Mouse (Mus musculus) granulocyte monocyte progenitor cell, adult 5-6 weeks (primary cell): ENCODE measurements around the gene Apex1. TPM values are rescaled to one million over a fixed set of nuclear protein-coding genes. Genes with fewer than 3 reads are reported as not detected.
A peak's percentile ranks its signal among the peaks of the same experiment; 100 is the strongest.
"Not testable (repeated sequence)": the region's sequence is repeated elsewhere in the genome, so short reads cannot be mapped to it uniquely, and the experiment has no call there.

Source experiments
- ATAC-seq: replicated peaks from 2 replicates; pipeline ENCODE4 v1.8.0; 2016; ENCODE audit warnings: mild to moderate bottlenecking, moderate TSS enrichment, inconsistent platforms; ENCODE audit not compliant: poor library complexity, severe bottlenecking
- total RNA-seq, 2 experiments: library from RNA; stranded (forward) in 1 of 2; stranded (reverse) in 1 of 2; fragments of 200-712, 200-1000 nt in 1 of 2; fragments of >200 nt in 1 of 2; fragmentation: Nextera tagmentation in 1 of 2; gene quantifications; 2 replicates each; pipeline ENCODE4 v1.2.3; 2014 to 2017

Apex1 gene
- total RNA-seq, 2 experiments from 2014 or later: 202 to 260 TPM

DNA sequence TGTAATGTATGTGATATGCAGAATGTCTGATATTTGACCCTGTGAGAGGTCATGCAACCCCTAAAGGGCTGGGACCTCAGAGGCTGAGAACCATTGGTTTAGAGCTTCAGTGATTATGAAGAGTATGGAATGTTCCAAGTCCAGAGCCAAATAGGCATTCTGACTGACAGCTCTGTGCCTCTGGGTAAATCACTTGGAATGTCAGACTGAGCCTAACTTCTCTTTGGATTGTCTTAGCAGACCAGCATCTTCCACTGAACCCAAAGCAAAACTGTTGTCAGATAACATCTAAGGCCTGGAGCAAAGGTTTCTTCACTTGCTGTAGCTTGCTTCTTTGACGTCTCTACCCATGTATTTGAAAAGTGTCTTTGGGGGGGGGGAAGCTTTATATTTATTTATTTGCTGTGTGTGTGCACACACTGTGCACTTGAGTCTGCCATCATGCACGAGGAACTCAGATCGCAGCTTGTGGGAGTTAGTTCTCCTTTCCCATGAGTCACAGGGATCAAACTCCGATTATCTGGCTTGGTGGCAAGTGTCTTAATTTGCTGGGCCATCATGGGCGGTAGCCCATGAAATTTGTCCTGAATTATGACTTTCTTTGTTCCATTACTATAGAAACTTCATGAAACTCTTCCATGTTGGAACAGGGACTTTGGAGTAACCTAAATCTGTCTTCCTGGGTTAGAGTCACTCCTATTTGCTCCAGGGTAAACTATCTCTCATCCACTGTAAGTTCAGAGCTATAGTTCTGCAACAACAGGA is 43.6 kb downstream of the Apex1 start:
- 0 out of 2 replicates have a peak, but pooled peaks have one; percentile 37 for ATAC-seq

DNA sequence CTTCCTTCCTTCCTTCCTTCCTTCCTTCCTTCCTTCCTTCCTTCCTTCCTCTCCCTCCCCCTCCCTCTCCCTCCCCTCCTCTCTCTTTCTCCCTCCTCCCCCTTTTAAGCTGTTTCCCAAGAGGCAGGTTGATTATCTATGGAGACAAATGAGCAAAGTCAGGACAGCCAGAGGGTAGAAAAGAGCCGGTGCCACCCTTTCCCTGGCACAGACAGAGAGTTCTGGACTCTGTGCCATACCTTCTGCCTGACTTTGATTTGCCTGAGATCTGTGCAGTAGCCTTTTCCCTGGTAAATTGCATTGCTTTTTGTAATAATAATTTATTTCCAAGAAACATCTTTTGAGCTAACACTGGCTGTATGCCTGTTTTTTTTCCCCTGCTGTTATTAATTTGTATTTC is 44.3 kb downstream of the Apex1 start:
- no peak for ATAC-seq

DNA sequence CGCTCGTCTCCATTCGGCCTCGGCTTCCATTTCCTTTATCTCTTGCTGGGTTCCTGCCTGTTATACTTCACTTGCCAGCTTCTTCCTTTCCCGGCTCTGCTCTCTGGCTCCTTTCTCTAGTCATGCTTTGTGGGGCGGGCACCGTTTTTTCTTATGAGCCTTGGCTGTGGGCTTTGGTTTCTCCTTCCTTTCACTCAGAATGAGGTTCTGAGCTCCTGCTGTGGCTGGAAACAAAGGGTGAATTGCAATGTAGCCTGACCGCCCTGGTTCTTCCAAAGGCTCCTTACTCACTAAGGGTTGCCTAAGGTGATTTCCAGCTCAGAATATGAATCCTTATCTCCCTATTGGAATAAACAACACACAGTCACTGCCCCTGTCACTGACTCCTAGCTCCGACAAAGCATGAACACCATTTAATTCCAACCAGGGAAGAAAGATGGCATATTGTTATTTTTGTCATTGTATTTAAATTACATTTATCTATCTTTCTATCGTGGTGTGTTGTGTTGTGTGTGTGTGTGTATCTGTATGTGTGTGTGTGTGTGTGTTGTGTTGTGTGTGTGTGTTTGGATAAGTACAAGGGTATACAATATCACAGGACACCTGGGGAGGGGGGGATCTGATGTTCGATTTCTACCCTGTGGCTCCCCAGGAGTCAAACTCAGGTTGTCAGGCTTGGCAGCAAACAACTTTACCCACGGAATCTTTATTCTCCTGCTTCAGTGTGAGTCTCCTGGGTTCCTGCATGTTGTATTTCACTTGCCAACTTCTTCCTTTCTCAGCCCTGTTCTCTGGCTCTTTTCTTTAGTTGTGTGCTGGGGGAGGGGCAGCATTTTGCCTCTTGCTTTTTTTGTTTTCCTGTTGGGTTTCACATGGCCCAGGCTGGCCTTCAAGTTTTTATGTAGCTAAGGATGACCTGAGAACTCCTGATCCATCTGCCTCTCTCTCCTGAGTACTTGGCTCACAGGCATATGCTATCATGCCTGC is 45.1 kb downstream of the Apex1 start:
- peak; percentile 11; the same call in 1 of the 2 replicates for ATAC-seq

DNA sequence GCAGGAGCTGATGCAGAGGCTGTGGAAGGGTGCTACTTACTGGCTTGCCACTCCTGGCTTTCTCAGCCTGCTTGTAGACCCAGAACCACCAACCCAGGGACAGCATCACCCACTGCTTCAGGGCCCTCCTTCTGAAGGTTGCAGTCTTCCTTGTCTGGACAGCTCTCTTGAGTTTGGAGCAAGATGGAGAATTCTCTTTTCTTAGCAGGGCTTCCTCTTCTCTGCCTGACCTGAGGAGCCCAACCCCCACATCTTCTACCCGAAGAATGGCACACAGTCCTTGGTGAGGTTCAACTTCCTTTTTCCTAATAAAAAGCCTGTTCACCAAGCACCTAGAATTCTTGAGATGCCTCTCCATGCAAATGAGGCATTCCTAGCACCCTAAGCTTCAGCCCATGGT is 46.1 kb downstream of the Apex1 start:
- ATAC-seq: peak; percentile 69

DNA sequence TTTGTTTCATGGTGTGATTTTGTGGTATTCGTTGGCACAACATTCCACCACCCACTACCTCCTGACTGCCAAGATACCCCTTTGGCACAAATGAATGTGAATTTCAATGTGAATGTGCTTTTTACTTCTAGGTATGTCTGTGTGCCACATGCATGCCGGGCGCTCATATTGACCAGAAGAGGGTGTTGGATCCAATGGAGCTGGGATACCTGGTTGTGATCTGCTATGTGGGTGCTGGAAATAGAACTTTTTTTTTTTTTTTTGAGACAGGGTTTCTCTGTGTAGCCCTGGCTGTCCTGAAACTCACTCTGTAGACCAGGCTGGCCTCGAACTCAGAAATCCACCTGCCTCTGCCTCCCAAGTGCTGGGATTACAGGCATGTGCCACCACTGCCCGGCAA is 48.3 kb downstream of the Apex1 start:
- not testable (repeated sequence) for ATAC-seq

DNA sequence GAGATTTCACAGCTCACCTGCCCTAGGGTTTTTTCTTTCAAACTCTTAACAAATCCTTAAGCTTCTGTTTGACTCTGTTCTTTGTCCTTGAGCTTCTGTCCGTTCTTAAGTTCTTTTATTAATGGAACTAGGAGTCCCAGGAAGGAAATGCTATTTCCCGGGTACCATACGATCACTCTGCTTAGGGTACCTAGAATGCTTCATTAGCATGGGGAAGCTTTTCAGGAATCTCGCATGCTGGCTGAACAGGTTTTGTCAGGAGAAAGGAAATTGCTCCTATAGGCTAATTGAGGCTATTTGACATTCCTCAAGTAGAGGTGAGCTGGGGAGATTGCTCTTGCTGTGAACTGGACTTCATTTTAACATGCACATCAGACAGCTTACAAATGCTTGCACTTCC is 48.9 kb downstream of the Apex1 start:
- no peak for ATAC-seq

DNA sequence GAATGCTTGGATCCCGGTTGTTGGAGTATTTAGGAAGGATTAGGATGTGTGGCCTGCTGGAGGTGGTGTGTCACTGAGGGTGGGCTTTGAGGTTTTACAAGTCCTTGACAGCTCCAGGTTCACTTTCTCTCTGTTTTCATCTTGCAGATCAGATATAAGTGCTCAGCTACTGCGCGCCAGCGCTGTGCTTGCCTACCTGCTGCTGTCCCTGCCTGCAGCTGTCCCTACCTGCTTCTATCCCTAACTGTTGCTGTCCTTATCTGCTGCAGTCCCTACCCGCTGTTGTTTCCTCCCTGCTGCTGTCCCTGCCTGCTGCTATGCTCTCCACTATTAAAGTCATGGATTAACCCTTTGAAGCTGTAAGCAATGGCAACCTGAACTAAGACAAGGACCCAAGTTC is 50.2 kb downstream of the Apex1 start:
- no peak for ATAC-seq

DNA sequence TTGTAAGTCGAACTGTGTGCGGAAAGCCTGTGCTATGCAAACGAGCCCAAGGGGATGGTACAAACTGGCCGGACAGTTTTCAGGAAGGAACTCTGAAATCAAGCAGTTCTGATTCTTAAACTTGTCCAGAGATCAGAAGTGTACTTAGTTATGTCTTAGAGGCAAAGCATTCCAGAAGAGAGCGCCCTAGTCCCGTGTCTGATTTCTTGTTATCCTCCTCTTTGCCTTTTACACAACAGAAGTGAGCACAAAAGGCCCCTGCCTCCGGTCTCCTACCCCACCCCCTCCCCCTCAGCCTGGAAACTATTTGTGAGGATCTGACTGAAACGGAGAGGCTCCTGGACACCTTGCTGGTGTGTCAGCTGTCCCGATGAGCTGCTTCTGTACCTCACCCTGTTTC is 51.9 kb downstream of the Apex1 start:
- ATAC-seq: no peak

Other genes starting within 250 kb of the Apex1 start
- gene Olfr747, start 231.8 kb upstream of the Apex1 start, total RNA-seq (2014; fragmentation: Nextera tagmentation): not detected in 2 replicates
- gene Olfr747, start 231.8 kb upstream of the Apex1 start, total RNA-seq (2017): not detected in 2 replicates
- not detected in 2 replicates for gene Olfr748, start 217.6 kb upstream of the Apex1 start, total RNA-seq (2014; fragmentation: Nextera tagmentation)
- not detected in 2 replicates for gene Olfr748, start 217.6 kb upstream of the Apex1 start, total RNA-seq (2017)
- gene Olfr749, start 179.9 kb upstream of the Apex1 start, total RNA-seq (2014; fragmentation: Nextera tagmentation): not detected in 2 replicates
- not detected in 2 replicates for gene Olfr749, start 179.9 kb upstream of the Apex1 start, total RNA-seq (2017)
- 43.2 and 47.1 TPM in 2 replicates for gene Ttc5, start 139.4 kb upstream of the Apex1 start, total RNA-seq (2014; fragmentation: Nextera tagmentation)
- 39.8 and 54.4 TPM in 2 replicates for gene Ttc5, start 139.4 kb upstream of the Apex1 start, total RNA-seq (2017)
- not detected in 2 replicates for gene Ccnb1ip1, start 117.2 kb upstream of the Apex1 start, total RNA-seq (2014; fragmentation: Nextera tagmentation)
- gene Ccnb1ip1, start 117.2 kb upstream of the Apex1 start, total RNA-seq (2017): not detected in 2 replicates
- 61.2 and 110 TPM in 2 replicates for gene Parp2, start 117.1 kb upstream of the Apex1 start, total RNA-seq (2014; fragmentation: Nextera tagmentation)
- gene Parp2, start 117.1 kb upstream of the Apex1 start, total RNA-seq (2017): 85.2 and 92.3 TPM in 2 replicates
- gene Tep1, start 54.4 kb upstream of the Apex1 start, total RNA-seq (2014; fragmentation: Nextera tagmentation): 41.8 and 54.2 TPM in 2 replicates
- gene Tep1, start 54.4 kb upstream of the Apex1 start, total RNA-seq (2017): 17.4 and 21.1 TPM in 2 replicates
- 0.17 TPM in 1 of 2 replicates, not detected in the other for gene Klhl33, start 27.5 kb upstream of the Apex1 start, total RNA-seq (2014; fragmentation: Nextera tagmentation)
- gene Klhl33, start 27.5 kb upstream of the Apex1 start, total RNA-seq (2017): 0.10 and 0.73 TPM in 2 replicates
- gene Osgep, start 75 bp upstream of the Apex1 start, total RNA-seq (2014; fragmentation: Nextera tagmentation): 77.5 and 111 TPM in 2 replicates
- 110 and 118 TPM in 2 replicates for gene Osgep, start 75 bp upstream of the Apex1 start, total RNA-seq (2017)
- 48.4 and 72.7 TPM in 2 replicates for gene Pip4p1, start 5.9 kb downstream of the Apex1 start, total RNA-seq (2014; fragmentation: Nextera tagmentation)
- 20.9 and 25.0 TPM in 2 replicates for gene Pip4p1, start 5.9 kb downstream of the Apex1 start, total RNA-seq (2017)
- gene Pnp, start 6.1 kb downstream of the Apex1 start, total RNA-seq (2014; fragmentation: Nextera tagmentation): 179 and 257 TPM in 2 replicates
- gene Pnp, start 6.1 kb downstream of the Apex1 start, total RNA-seq (2017): 252 and 259 TPM in 2 replicates
- not detected in 2 replicates for gene Gm49342, start 19.5 kb downstream of the Apex1 start, total RNA-seq (2014; fragmentation: Nextera tagmentation)
- gene Gm49342, start 19.5 kb downstream of the Apex1 start, total RNA-seq (2017): 68.4 TPM in 1 of 2 replicates, not detected in the other
- gene Pnp2, start 31.0 kb downstream of the Apex1 start, total RNA-seq (2014; fragmentation: Nextera tagmentation): 5.4 and 16.2 TPM in 2 replicates
- gene Pnp2, start 31.0 kb downstream of the Apex1 start, total RNA-seq (2017): 4.3 and 5.3 TPM in 2 replicates
- not detected in 2 replicates for gene Rnase10, start 82.8 kb downstream of the Apex1 start, total RNA-seq (2014; fragmentation: Nextera tagmentation)
- gene Rnase10, start 82.8 kb downstream of the Apex1 start, total RNA-seq (2017): 2.5 and 3.2 TPM in 2 replicates
- gene Rnase9, start 116.9 kb downstream of the Apex1 start, total RNA-seq (2014; fragmentation: Nextera tagmentation): not detected in 2 replicates
- not detected in 2 replicates for gene Rnase9, start 116.9 kb downstream of the Apex1 start, total RNA-seq (2017)
- not detected in 2 replicates for gene Rnase11, start 125.2 kb downstream of the Apex1 start, total RNA-seq (2014; fragmentation: Nextera tagmentation)
- not detected in 2 replicates for gene Rnase11, start 125.2 kb downstream of the Apex1 start, total RNA-seq (2017)
- 6.2 and 27.0 TPM in 2 replicates for gene Rnase12, start 132.7 kb downstream of the Apex1 start, total RNA-seq (2014; fragmentation: Nextera tagmentation)
- 11.0 and 12.6 TPM in 2 replicates for gene Rnase12, start 132.7 kb downstream of the Apex1 start, total RNA-seq (2017)
- gene Olfr750, start 149.5 kb downstream of the Apex1 start, total RNA-seq (2014; fragmentation: Nextera tagmentation): not detected in 2 replicates
- not detected in 2 replicates for gene Olfr750, start 149.5 kb downstream of the Apex1 start, total RNA-seq (2017)
- gene Rnase4, start 166.1 kb downstream of the Apex1 start, total RNA-seq (2014; fragmentation: Nextera tagmentation): 1.7 and 6.8 TPM in 2 replicates
- 2.5 and 2.9 TPM in 2 replicates for gene Rnase4, start 166.1 kb downstream of the Apex1 start, total RNA-seq (2017)
- gene Ang, start 166.2 kb downstream of the Apex1 start, total RNA-seq (2014; fragmentation: Nextera tagmentation): 0.45 TPM in 1 of 2 replicates, not detected in the other
- gene Ang, start 166.2 kb downstream of the Apex1 start, total RNA-seq (2017): 1.4 and 1.8 TPM in 2 replicates
- not detected in 2 replicates for gene Eddm3b, start 189.5 kb downstream of the Apex1 start, total RNA-seq (2014; fragmentation: Nextera tagmentation)
- not detected in 2 replicates for gene Eddm3b, start 189.5 kb downstream of the Apex1 start, total RNA-seq (2017)
- 1.2 and 6.1 TPM in 2 replicates for gene Rnase6, start 198.9 kb downstream of the Apex1 start, total RNA-seq (2014; fragmentation: Nextera tagmentation)
- 8.2 and 10.0 TPM in 2 replicates for gene Rnase6, start 198.9 kb downstream of the Apex1 start, total RNA-seq (2017)
- gene Rnase1, start 221.8 kb downstream of the Apex1 start, total RNA-seq (2014; fragmentation: Nextera tagmentation): not detected in 2 replicates
- gene Rnase1, start 221.8 kb downstream of the Apex1 start, total RNA-seq (2017): not detected in 2 replicates
- gene Rnase2b, start 237.3 kb downstream of the Apex1 start, total RNA-seq (2014; fragmentation: Nextera tagmentation): not detected in 2 replicates
- not detected in 2 replicates for gene Rnase2b, start 237.3 kb downstream of the Apex1 start, total RNA-seq (2017)